Comparison of ENCODE assay signal across 20 mouse cellular contexts in the genomic region with DNA sequence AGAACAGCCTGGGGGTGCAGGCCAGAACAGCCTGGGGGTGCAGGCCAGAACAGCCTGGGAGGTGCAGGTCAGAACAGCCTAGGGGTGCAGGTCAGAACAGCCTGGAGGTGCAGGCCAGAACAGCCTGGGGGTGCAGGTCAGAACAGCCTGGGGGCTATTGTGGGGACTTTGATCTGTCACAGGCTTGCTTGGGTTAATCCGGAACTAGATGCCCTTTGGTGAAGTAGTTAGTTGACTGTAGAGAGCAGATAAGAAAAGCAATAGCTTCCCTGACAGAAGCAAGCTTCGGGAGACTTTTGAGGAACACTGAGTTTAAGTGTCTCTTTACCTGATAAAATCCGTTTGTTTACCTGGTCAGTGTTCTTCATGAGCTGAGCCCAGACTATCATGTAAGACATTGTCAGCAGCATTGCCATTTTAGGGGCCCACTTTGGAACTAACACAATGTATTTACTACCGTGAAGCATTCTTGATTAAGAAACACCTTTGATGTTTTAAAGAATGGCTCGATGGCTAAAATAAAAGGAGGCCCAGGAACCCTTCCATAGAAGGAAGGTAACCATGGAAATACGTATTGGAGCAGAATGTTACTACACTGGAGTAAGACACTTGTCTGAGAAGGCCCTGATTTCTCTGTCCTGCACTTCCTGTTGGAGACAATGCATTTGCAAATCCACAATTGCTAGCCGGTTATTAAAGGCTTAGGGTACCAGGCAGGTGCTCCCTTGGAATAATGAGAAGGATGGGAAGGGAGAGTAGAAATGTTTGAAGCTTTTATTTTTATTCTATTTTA. TPM values are rescaled to one million over a fixed set of nuclear protein-coding genes. Genes with fewer than 3 reads are reported as not detected.
"Had no signal": no experiment of that assay in that cellular context is flagged by ENCODE, and none has a peak within 500 bp of the region (broad histone marks: within the 10 kb centered on the region; RNA-seq: fewer than 3 reads in every experiment).

No protein-coding gene starts in this region.

- DNase-seq: liver, postnatal 0 days; lung, adult 2 months; lung, postnatal 14 days; lung, postnatal 36 days; right cerebral cortex, postnatal 14 days; spleen, adult 18-20 months; thymus, adult 18-20 months; thymus, postnatal 14 days; thymus, postnatal 36 days had no signal

- ATAC-seq: liver, postnatal 0 days; lung, postnatal 0 days; midbrain, embryonic 13.5 days; midbrain, embryonic 15.5 days had no signal

- H3K36me3 ChIP-seq: lung, embryonic 15.5 days; midbrain, embryonic 13.5 days; midbrain, embryonic 15.5 days; neural tube, embryonic 12.5 days had no signal

- H3K4me1 ChIP-seq: lung, embryonic 15.5 days; megakaryocyte, embryonic 14.5 days; midbrain, embryonic 13.5 days; midbrain, embryonic 15.5 days; neural tube, embryonic 12.5 days had no signal

- H3K9ac ChIP-seq: liver, postnatal 0 days; lung, embryonic 15.5 days; midbrain, embryonic 13.5 days; midbrain, embryonic 15.5 days; neural tube, embryonic 12.5 days had no signal

- H3K9me3 ChIP-seq: lung, embryonic 15.5 days; megakaryocyte, embryonic 14.5 days; midbrain, embryonic 13.5 days; midbrain, embryonic 15.5 days; neural tube, embryonic 12.5 days had no signal

- H3K4me2 ChIP-seq: lung, embryonic 15.5 days; midbrain, embryonic 11.5 days; midbrain, embryonic 13.5 days; midbrain, embryonic 15.5 days; neural tube, embryonic 12.5 days had no signal

- H3K27ac ChIP-seq: lung, embryonic 15.5 days; macrophage; midbrain, embryonic 13.5 days; midbrain, embryonic 15.5 days; neural tube, embryonic 12.5 days had no signal

- H3K4me3 ChIP-seq: lung, embryonic 15.5 days; megakaryocyte, embryonic 14.5 days; midbrain, embryonic 13.5 days; midbrain, embryonic 15.5 days; neural tube, embryonic 12.5 days had no signal

- H3K27me3 ChIP-seq: lung, embryonic 15.5 days; midbrain, embryonic 13.5 days; midbrain, embryonic 15.5 days; neural tube, embryonic 12.5 days had no signal

RNA-seq across cellular contexts. Expression of gene Syn2, which starts 46.2 kb away (rescaled TPM):
- total RNA-seq: megakaryocyte progenitor cell, adult 5-6 weeks; monocyte, adult 5-6 weeks; neutrophil, adult 5-6 weeks had no signal
- polyA plus RNA-seq: macrophage had no signal
